Mouse (Mus musculus) bone marrow, adult 2 months (tissue): ENCODE data around the gene Erbb2.

Experiments used
- CTCF ChIP-seq: fragments of 200-500 bp; IDR thresholded peaks from 2 replicates; pipeline ENCODE4 v1.5.1; 2011; ENCODE audit warnings: low read length, control low read depth; ENCODE audit not compliant: control insufficient read depth, insufficient read depth
- POLR2A ChIP-seq: fragments of 200-500 bp; IDR thresholded peaks from 2 replicates; pipeline ENCODE4 v1.6.1; 2011; ENCODE audit warnings: low read depth, mild to moderate bottlenecking, control low read depth, low read length, borderline replicate concordance; ENCODE audit not compliant: control insufficient read depth

DNA sequence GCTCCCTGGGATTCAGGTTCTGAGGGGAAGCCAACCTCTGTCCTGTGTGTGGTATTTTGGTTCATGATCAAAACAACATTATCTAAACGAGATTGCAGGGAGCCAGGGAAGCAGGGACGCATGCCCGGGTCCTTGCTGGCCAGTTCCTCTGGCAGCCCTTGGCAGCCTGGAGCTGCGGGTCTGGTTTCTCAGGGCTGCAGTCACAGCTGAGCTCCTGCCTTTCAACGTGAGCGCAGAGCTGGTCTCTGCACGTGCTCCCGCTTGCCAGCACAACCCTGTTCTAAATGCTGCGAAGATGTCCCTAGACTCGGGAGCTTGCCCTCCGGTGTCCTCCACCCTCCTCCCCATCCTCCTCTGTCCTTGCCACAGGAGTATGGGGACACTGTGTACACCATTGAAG is 34.5 kb upstream of the Erbb2 start:
- no peak for TF ChIP-seq POLR2A
- no peak for TF ChIP-seq CTCF
